Mouse (Mus musculus): ENCODE measurements at regions not wholly inside any gene's neighbourhood (a gene's known extent, or its start where the extent isn't known, plus 50 kb on each side); places are given as distances from the start of the nearest gene placed in this dataset.

DNA sequence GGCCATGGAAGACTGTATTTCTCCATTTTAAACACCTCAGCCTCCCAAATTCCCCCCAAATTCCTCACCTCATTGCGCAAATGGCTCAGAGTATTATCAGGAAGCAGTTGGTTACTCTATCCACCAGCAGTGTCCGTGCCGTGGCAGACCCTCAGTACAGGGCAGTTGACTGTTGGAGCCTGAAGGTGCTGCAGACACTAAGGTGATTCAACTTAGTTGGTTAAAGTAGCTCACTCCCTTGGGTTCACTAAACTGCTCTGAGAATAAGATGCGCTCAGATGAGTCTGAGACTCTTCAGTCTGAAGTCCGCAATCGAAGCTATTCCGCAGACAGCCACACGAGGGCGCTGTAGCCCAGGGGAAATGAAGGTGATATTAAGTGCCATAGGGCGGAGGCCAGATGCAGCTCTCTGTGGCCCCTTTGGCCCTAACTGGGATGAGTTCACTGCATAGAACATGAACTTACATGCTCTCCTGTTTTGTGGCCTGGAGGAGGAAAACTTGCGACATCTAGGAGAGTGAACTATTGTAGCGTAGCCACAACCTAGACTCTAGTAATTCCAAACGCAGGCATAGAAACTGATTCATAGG is 62.9 kb downstream of the Amer3 start:
- Histone ChIP-seq H3K27me3 (ENCODE audit: control insufficient read depth, insufficient read depth, low read length) (no peaks in the 10 kb centered on the region), H3K27ac (replicated peaks; ENCODE audit: low read depth, low read length) (no peak overlapping the region), H3K4me1 (ENCODE audit: control insufficient read depth, insufficient read depth, low read length) (no peaks in the 10 kb centered on the region), H3K9ac (ENCODE audit: low read depth, low read length, severe bottlenecking) (no peak overlapping the region), H3K4me2 (replicated peaks; ENCODE audit: low read depth, low read length, severe bottlenecking) (no peak overlapping the region), H3K36me3 (ENCODE audit: control insufficient read depth, insufficient read depth, low read length) (no peaks in the 10 kb centered on the region), H3K9me3 (ENCODE audit: control insufficient read depth, low read length) (no peaks in the 10 kb centered on the region), H3K4me3 (replicated peaks; ENCODE audit: low read length) (no peak overlapping the region)
- TF ChIP-seq POLR2A (IDR thresholded peaks at IDR 0.05; ENCODE audit: borderline replicate concordance, extremely low read depth, insufficient read depth, insufficient read length), result no peak
- DNase-seq (ENCODE audit: low spot score), result peak; percentile 59
- no peak for ATAC-seq (ENCODE audit: low FRiP score, low read depth)
- WGBS, result 32% methylated on average over 13 of the region's 13 CpGs

DNA sequence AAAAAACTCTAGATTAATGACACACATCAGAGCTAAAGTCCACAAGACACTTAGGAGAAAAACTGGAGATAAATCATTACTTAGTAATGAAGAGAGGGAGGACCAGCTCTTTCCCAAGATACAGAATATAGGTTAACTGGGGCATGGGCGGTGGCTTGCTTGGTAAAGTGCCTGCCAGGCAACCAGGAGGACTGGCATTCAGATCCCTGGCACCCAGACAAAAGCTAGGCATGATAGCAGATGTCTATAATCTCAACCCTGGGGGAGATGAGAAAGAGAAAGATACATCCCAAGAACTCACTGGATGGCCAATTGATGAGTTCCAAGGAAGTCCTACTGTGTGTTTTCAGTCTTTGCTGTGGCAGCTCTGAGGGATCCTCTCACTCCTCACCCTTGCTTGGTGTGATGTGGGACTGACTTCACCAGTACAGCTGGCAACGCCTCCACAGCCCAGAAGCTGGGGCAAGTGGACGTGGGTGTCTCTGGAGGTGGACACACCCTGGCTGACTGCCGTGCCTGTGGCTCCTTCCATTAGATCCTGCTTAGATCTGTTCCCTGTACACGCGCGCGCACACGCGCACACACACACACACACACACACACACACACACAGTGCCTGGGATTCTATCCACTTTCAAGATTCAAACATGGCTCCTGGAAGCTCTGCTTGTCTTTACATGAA is 74.6 kb downstream of the Amer3 start:
- no peaks in the 10 kb centered on the region for H3K4me1 ChIP-seq (ENCODE audit: control insufficient read depth, insufficient read depth, low read length)
- H3K9ac ChIP-seq (ENCODE audit: low read depth, low read length, severe bottlenecking), result no peak overlapping the region
- H3K27ac ChIP-seq (replicated peaks; ENCODE audit: low read depth, low read length), result no peak overlapping the region
- H3K4me3 ChIP-seq (replicated peaks; ENCODE audit: low read length), result no peak overlapping the region
- H3K9me3 ChIP-seq (ENCODE audit: control insufficient read depth, low read length), result no peaks in the 10 kb centered on the region
- WGBS, result 88% methylated on average over 10 of the region's 10 CpGs
- ATAC-seq (ENCODE audit: low FRiP score, low read depth), result no peak
- no peak overlapping the region for H3K4me2 ChIP-seq (replicated peaks; ENCODE audit: low read depth, low read length, severe bottlenecking)
- no peak for DNase-seq (ENCODE audit: low spot score)
- H3K36me3 ChIP-seq (ENCODE audit: control insufficient read depth, insufficient read depth, low read length), result no peaks in the 10 kb centered on the region
- no peaks in the 10 kb centered on the region for H3K27me3 ChIP-seq (ENCODE audit: control insufficient read depth, insufficient read depth, low read length)
- TF ChIP-seq POLR2A (IDR thresholded peaks at IDR 0.05; ENCODE audit: borderline replicate concordance, extremely low read depth, insufficient read depth, insufficient read length), result no peak

DNA sequence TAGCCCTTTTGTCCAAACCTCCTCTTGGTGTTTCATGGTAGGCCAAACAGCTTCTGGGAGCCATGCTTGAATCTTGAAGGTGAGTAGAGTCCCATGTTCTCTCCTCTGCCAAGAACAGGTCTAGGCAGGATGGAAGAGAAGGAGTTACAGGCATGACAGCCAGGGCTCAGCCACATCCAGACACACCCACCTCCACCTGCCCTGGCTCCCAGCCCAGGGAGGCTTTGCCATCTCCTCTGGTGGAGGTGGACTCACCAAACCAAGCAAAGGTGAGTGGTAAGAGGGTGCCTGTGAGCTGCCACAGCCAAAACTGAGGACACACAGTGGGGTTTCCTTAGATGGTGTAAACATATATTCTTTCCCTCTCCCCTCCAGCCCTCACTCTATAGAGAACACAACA is 78.0 kb downstream of the Amer3 start:
- DNase-seq (ENCODE audit: low spot score) (no peak), ATAC-seq (ENCODE audit: low FRiP score, low read depth) (no peak)
- no peak overlapping the region for H3K4me3 ChIP-seq (replicated peaks; ENCODE audit: low read length)
- H3K36me3 ChIP-seq (ENCODE audit: control insufficient read depth, insufficient read depth, low read length), result no peaks in the 10 kb centered on the region
- H3K4me1 ChIP-seq (ENCODE audit: control insufficient read depth, insufficient read depth, low read length), result no peaks in the 10 kb centered on the region
- no peak overlapping the region for H3K27ac ChIP-seq (replicated peaks; ENCODE audit: low read depth, low read length)
- H3K27me3 ChIP-seq (ENCODE audit: control insufficient read depth, insufficient read depth, low read length), result no peaks in the 10 kb centered on the region
- TF ChIP-seq POLR2A (IDR thresholded peaks at IDR 0.05; ENCODE audit: borderline replicate concordance, extremely low read depth, insufficient read depth, insufficient read length), result no peak
- no peaks in the 10 kb centered on the region for H3K9me3 ChIP-seq (ENCODE audit: control insufficient read depth, low read length)
- H3K4me2 ChIP-seq (replicated peaks; ENCODE audit: low read depth, low read length, severe bottlenecking), result no peak overlapping the region
- no peak overlapping the region for H3K9ac ChIP-seq (ENCODE audit: low read depth, low read length, severe bottlenecking)

DNA sequence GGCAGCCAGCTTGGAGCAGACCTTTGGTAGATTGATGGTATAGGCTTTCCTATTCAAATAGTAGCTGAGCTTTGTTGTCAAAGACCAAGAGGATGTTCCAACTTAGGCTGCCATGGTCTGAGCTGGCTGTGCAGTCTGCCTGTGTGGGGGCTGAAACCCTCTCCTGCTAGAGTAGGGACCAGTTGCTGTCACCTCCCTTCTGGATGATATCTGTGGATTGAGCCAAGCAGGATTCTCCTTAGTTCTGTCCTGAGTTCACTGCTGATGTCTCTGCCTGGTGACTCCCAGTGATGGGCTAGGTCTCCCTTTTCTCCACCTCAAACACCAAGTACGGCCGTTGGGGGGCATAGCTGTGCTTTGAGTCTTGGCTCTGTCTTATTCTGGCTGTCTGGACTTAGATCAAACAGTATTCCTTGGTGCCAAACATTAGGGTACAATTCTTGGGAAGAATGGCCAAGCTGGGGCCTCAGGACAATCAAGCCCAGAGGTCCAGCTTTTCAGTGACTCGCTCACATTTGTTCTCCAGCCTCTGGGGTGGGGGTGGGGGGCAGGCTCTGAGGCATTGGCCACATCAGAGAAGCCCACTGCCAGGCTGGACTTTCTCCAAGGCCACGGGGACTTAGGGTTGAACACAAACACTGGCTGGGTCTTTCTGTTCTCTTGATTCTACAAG is 84.6 kb downstream of the Amer3 start:
- Histone ChIP-seq H3K9me3 (ENCODE audit: control insufficient read depth, low read length) (no peaks in the 10 kb centered on the region), H3K4me2 (replicated peaks; ENCODE audit: low read depth, low read length, severe bottlenecking) (no peak overlapping the region), H3K27ac (replicated peaks; ENCODE audit: low read depth, low read length) (no peak overlapping the region), H3K36me3 (ENCODE audit: control insufficient read depth, insufficient read depth, low read length) (no peaks in the 10 kb centered on the region), H3K4me3 (replicated peaks; ENCODE audit: low read length) (no peak overlapping the region), H3K27me3 (ENCODE audit: control insufficient read depth, insufficient read depth, low read length) (no peaks in the 10 kb centered on the region), H3K4me1 (ENCODE audit: control insufficient read depth, insufficient read depth, low read length) (no peaks in the 10 kb centered on the region), H3K9ac (ENCODE audit: low read depth, low read length, severe bottlenecking) (no peak overlapping the region)
- TF ChIP-seq POLR2A (IDR thresholded peaks at IDR 0.05; ENCODE audit: borderline replicate concordance, extremely low read depth, insufficient read depth, insufficient read length), result no peak
- DNase-seq (ENCODE audit: low spot score) (no peak), ATAC-seq (ENCODE audit: low FRiP score, low read depth) (no peak)
- 78% methylated on average over 4 of the region's 4 CpGs for WGBS

DNA sequence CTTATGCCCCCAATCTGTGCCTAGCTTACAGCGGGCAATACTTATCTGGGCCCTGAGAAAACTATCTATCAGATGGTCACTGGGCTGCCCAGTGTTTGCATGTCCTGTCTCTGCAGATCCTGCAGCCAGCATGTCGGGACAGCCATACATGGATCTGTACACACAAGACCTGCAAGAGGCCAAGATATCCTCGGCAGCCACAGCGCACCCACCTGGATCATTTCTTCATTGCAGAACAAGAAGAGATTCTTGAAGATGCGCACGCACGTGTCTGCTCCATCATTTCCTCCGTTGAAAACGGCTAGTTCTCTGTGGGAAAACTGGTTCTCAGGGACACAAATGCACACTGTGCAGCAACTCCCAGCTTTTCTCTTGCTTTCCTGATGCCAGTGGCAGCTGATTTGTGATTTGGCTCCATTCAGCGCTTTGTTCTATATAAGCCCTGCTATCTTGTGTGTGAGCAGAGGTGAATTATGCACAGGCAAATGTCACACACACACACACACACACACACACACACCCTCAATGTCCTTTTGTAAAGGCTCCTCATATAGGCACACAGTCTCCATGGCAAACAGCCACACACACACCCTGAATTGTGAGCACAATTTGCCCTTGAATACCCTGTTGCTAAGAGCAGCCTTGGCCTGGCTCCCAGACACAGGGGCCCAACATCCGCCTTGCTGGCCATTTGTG is 85.5 kb downstream of the Amer3 start:
- no peak for ATAC-seq (ENCODE audit: low FRiP score, low read depth)
- DNase-seq (ENCODE audit: low spot score), result no peak
- Histone ChIP-seq H3K27ac (replicated peaks; ENCODE audit: low read depth, low read length) (no peak overlapping the region), H3K36me3 (ENCODE audit: control insufficient read depth, insufficient read depth, low read length) (no peaks in the 10 kb centered on the region), H3K9me3 (ENCODE audit: control insufficient read depth, low read length) (no peaks in the 10 kb centered on the region), H3K4me2 (replicated peaks; ENCODE audit: low read depth, low read length, severe bottlenecking) (no peak overlapping the region), H3K9ac (ENCODE audit: low read depth, low read length, severe bottlenecking) (no peak overlapping the region), H3K4me3 (replicated peaks; ENCODE audit: low read length) (no peak overlapping the region), H3K27me3 (ENCODE audit: control insufficient read depth, insufficient read depth, low read length) (no peaks in the 10 kb centered on the region), H3K4me1 (ENCODE audit: control insufficient read depth, insufficient read depth, low read length) (no peaks in the 10 kb centered on the region)
- no peak for TF ChIP-seq POLR2A (IDR thresholded peaks at IDR 0.05; ENCODE audit: borderline replicate concordance, extremely low read depth, insufficient read depth, insufficient read length)
- 90% methylated on average over 11 of the region's 11 CpGs for WGBS
